Mouse (Mus musculus) heart, embryonic 10.5 days (tissue): ENCODE measurements around the gene 4930455H04Rik. TPM values are rescaled to one million over a fixed set of nuclear protein-coding genes. Genes with fewer than 3 reads are reported as not detected.

Experiments
- DNase-seq: peaks from one replicate; pipeline ENCODE4 v3.0.0-alpha.2; 2017; ENCODE audit warnings: low spot score
- H3K27ac ChIP-seq: fragments of 300-500 bp; sonication (generic); 2 replicates; pipeline ENCODE4 v1.5.1; 2016; ENCODE audit warnings: mild to moderate bottlenecking
- H3K27me3 ChIP-seq: fragments of 300-500 bp; sonication (generic); 2 replicates; pipeline ENCODE4 v1.6.1; 2016; ENCODE audit warnings: mild to moderate bottlenecking; ENCODE audit not compliant: poor library complexity, insufficient read depth, severe bottlenecking
- H3K36me3 ChIP-seq: fragments of 300-500 bp; sonication (generic); 2 replicates; pipeline ENCODE4 v1.6.1; 2016; ENCODE audit warnings: mild to moderate bottlenecking, moderate library complexity
- H3K4me1 ChIP-seq: fragments of 300-500 bp; sonication (generic); 2 replicates; pipeline ENCODE4 v1.6.1; 2016; ENCODE audit warnings: mild to moderate bottlenecking
- H3K4me3 ChIP-seq: fragments of 300-500 bp; sonication (generic); 2 replicates; pipeline ENCODE4 v1.5.1; 2016; ENCODE audit warnings: mild to moderate bottlenecking, moderate library complexity
- H3K9me3 ChIP-seq: fragments of 300-500 bp; sonication (generic); 2 replicates; pipeline ENCODE4 v1.6.1; 2016; ENCODE audit warnings: mild to moderate bottlenecking, moderate library complexity
- WGBS: fragments of 180-500 bp; shearing (Covaris S2); methylation state at CpG from one replicate; pipeline ENCODE4 v1.1.7; 2016; 5-methylcytosine and 5-hydroxymethylcytosine counted together
- polyA plus RNA-seq: library from polyadenylated mRNA; unstranded; fragments of >200 nt; fragmentation: Nextera tagmentation; extraction: Ambion mirVana; gene quantifications from 2 replicates; pipeline ENCODE4 v1.2.1, GENCODE M21; 2016

4930455H04Rik gene
- polyA plus RNA-seq, 1 experiment from 2014 or later = not detected

DNA sequence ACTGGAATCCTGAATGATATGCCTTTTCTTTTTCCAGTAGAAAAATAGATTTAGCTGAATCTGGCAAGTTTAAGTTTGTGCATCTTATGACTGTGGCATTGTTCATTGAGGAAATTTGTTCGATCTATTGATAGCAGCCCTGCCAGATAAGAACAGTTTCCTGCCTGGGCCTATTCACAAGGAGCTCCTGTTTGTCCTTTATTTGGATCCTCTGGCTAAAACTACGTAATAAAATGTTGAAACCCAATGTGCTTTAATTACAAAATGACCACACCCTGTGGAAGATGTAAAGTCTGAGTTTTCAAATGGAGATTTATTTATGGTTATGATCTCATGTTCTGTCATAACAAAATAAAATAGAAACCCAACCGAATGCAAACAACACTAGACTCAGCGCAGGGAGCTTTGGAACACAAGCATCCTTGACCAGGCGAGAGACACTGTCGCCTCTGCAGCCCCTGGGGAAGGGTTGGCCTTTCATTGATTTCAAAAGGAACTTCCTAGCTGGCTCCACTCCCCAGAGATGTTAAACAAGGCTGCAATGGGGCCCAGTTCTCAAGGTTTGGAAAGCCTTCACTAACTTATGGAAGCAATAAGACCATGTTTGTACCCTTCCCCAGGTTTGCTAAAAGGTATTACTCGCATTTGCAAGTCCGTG lies 15.7 kb upstream of the 4930455H04Rik start:
- no peak for DNase-seq
- H3K27ac ChIP-seq = no peak overlapping the region
- 76% methylated on average over 8 of the region's 8 CpGs for WGBS

DNA sequence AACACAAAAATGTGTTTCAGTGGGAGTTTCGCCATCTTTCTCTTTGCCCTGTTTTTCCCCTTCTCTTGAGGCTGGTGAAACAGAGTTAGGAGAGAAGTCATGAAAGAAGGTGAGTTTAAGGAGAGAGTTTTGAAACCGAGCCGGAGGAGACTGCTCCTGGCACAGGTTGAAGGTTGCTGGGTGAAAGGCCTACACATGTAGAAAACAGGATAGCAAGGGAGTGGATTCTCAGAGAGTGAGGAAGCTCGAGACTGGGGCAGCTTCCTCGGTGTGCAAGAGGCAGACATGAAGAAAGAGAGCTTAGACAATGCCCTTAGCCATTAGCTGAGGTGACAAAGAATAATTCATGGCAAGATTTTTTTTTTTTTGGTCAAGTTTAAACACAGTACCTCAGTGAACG lies 14.7 kb upstream of the 4930455H04Rik start:
- Histone ChIP-seq H3K9me3 (no peaks in the 10 kb centered on the region), H3K27ac (no peak overlapping the region), H3K4me1 (no peaks in the 10 kb centered on the region), H3K4me3 (no peak overlapping the region), H3K36me3 (no peaks in the 10 kb centered on the region), H3K27me3 (no peaks in the 10 kb centered on the region)
- WGBS = 82% methylated on average over 6 of the region's 6 CpGs
- no peak for DNase-seq

More for the DNA sequence above, 15.7 kb upstream of the 4930455H04Rik start:
- Histone ChIP-seq H3K9me3 (no peaks in the 10 kb centered on the region), H3K36me3 (no peaks in the 10 kb centered on the region), H3K4me1 (no peaks in the 10 kb centered on the region), H3K27me3 (no peaks in the 10 kb centered on the region), H3K4me3 (no peak overlapping the region)

DNA sequence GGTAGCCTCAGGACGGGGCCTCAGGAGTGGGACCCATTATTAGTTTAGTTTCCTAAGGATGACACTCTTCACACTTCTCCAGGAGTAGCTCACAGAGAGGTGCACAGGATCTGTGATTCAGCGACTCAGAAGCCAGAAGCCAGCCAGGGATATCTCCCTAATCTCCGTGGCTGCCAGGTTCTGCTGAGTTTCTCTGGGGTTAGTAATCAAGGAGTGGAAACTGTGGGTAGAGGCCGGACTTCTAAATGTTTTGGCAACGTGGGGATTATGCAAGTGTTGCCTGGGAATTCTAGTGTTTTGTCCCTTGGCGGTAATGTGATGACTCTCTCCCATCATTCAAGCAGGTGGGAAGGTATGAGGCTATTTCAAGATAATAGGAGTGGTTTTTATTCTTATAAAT lies 13.0 kb upstream of the 4930455H04Rik start:
- whole genome bisulfite sequencing = 59% methylated on average over 6 of the region's 6 CpGs
- no peak for DNase-seq
- no peaks in the 10 kb centered on the region for H3K36me3 ChIP-seq

DNA sequence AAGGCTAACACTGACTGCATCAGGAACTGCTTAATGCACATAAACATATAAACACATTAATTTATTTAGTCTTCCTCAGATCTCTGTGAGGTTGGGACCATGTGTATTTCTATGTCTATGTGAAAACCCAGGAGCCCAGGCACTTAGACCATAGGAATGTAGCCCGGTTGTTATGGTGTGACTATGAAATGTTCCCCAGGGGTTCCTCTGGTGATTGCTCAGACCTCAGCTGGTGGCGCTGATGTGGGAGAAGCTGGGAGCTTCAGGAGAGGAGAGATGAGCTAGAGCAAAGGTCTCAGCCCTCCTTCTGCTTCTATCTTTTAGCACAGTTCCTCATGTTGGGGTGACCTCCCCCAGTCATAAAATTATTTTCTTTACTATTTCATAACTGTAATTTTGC lies 7.7 kb upstream of the 4930455H04Rik start:
- no peak overlapping the region for H3K4me3 ChIP-seq
- 79% methylated on average over 2 of the region's 2 CpGs for WGBS
- no peaks in the 10 kb centered on the region for H3K4me1 ChIP-seq
- DNase-seq = no peak
- no peaks in the 10 kb centered on the region for H3K9me3 ChIP-seq
- H3K36me3 ChIP-seq = no peaks in the 10 kb centered on the region
- H3K27ac ChIP-seq = no peak overlapping the region
- no peaks in the 10 kb centered on the region for H3K27me3 ChIP-seq

More for the DNA sequence above, 13.0 kb upstream of the 4930455H04Rik start:
- Histone ChIP-seq H3K27me3 (no peaks in the 10 kb centered on the region), H3K4me1 (no peaks in the 10 kb centered on the region), H3K9me3 (no peaks in the 10 kb centered on the region), H3K4me3 (no peak overlapping the region), H3K27ac (no peak overlapping the region)

DNA sequence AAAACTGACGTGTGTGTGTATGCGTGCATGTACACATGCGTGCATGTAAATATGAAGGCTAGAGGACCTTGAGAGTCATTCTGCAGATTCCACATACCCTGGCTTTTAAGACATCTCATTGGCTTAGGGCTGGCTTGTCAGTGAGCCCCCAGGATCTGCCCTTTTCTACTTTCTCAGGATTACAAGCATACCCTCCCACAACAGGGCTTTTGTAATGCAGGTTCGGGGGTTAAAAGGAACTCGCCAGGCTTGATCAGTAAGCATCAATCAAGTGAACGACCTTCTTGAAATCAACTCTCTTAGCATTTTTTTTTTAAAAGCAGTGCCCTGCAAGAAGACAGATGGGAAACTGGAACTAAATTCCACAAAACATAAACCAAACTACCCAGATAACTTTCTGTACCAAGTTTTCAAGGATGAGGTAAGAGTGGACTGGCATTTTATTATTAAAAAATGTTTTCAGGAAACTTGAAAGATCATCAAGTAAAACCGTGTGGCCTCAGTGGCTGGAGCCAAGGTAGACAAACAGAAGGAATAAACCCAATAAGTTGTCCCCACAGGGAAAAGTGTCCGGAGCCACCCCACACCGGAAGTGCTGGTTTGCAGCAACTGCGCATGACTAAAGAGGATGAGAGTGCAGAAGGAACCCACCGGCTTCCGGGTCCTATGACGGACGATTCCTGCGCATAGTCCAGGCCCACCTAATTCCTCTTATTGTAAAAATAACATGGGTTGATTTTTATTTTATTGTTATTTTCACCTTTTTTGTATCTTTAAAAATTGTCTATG lies 6.5 kb upstream of the 4930455H04Rik start:
- 79% methylated on average over 15 of the region's 15 CpGs for WGBS
- Histone ChIP-seq H3K4me3 (no peak overlapping the region), H3K27me3 (no peaks in the 10 kb centered on the region), H3K4me1 (no peaks in the 10 kb centered on the region), H3K9me3 (no peaks in the 10 kb centered on the region), H3K27ac (no peak overlapping the region), H3K36me3 (no peaks in the 10 kb centered on the region)
- no peak for DNase-seq

DNA sequence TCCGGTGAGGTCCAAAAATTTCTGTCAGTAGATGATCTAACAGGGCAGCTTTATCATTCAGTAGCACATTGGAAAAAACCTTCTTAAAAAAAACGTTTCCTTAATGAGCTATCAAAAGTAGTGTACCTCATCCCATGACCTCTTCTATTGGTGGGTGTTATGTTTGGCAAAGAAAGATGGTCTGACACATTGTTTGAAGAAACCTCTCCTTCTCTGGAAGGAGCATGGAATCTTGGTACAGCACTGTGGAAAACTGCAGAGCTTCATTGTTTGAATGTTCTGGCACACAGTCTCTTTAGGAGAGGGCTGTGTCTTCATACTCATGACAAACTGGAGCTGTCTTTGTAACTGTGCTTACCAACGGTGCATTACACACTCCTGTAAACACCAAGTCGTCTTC lies 4.9 kb upstream of the 4930455H04Rik start:
- no peak overlapping the region for H3K27ac ChIP-seq
- DNase-seq = no peak
- 66% methylated on average over 4 of the region's 4 CpGs for WGBS

DNA sequence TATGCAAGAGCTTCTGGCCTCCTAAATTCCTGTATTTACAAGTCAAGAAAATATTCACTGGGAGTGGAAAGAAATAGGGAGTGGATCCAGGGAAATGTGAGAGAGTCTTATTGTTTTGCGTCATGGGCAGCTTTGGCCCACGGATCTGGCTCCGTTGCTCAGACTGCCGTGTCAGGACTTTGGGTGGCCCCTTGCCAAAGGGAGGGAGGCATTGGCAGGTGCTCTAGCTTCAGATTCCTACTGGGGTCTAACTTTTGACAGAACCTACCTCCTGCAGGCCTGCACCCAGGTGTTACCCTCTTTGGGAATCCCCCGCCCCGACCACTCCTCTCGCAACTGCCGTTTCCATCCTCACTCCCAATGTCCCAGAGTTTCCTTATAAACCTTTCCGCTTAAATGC lies 3.6 kb upstream of the 4930455H04Rik start:
- no peak for DNase-seq
- no peak overlapping the region for H3K27ac ChIP-seq
- 89% methylated on average over 9 of the region's 9 CpGs for WGBS

More for the DNA sequence above, 4.9 kb upstream of the 4930455H04Rik start:
- Histone ChIP-seq H3K9me3 (no peaks in the 10 kb centered on the region), H3K36me3 (no peaks in the 10 kb centered on the region), H3K4me3 (no peak overlapping the region), H3K4me1 (peaks cover 1% of the 10 kb centered on the region; the same call in 1 of the 2 replicates), H3K27me3 (no peaks in the 10 kb centered on the region)

DNA sequence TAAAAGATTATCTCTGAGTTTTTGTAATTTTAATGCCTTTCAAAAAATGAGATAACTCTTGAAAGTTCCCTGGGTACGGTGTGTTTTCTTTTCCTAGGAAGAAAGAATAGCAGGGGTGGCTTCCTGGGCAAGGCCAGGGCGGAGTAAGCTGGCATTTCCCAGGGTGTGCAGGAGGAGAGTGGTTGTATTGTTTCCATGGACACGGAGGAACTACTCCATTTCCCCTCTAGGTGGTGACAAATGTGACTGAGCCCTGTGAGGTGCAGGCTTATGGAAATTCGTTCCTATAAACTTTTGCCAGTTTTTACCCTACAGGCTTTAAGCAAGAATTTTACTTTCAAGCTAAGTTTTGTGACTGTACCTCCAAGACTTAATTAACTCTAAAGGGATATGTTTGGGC lies 1.8 kb upstream of the 4930455H04Rik start:
- peaks cover 5% of the 10 kb centered on the region for H3K4me1 ChIP-seq
- H3K27me3 ChIP-seq = no peaks in the 10 kb centered on the region
- no peak overlapping the region for H3K4me3 ChIP-seq
- DNase-seq = no peak
- H3K36me3 ChIP-seq = no peaks in the 10 kb centered on the region
- H3K9me3 ChIP-seq = no peaks in the 10 kb centered on the region
- 31% methylated on average over 4 of the region's 4 CpGs for WGBS
- no peak overlapping the region for H3K27ac ChIP-seq

More for the DNA sequence above, 3.6 kb upstream of the 4930455H04Rik start:
- Histone ChIP-seq H3K27me3 (no peaks in the 10 kb centered on the region), H3K4me1 (peaks cover 5% of the 10 kb centered on the region), H3K36me3 (no peaks in the 10 kb centered on the region), H3K9me3 (no peaks in the 10 kb centered on the region), H3K4me3 (no peak overlapping the region)

DNA sequence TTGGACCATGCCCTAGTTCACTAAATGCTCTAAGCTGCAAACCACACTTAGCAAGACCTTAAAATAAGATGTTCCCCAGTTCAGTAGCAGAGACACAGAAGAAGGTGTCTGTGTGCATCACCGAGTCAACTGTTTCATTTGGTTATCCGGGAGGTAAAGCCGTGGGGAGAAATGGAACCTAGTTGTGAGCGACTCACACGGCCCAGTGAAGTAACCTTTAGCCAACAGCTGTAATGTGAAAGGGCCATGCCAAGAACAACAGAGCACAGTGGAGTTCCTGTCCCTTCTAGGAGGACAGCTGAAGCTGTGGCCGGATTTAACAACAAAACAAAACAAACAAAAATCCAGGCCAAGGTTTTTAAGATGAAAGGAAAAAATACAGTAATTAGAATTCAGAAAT lies 1.3 kb upstream of the 4930455H04Rik start:
- DNase-seq = no peak
- 57% methylated on average over 6 of the region's 6 CpGs for WGBS
- Histone ChIP-seq H3K36me3 (no peaks in the 10 kb centered on the region), H3K27ac (peak overlapping the region; percentile 47; the same call in 1 of the 2 replicates), H3K27me3 (no peaks in the 10 kb centered on the region), H3K9me3 (no peaks in the 10 kb centered on the region), H3K4me3 (peak overlapping the region; percentile 5; the same call in 1 of the 2 replicates), H3K4me1 (peaks cover 5% of the 10 kb centered on the region)

DNA sequence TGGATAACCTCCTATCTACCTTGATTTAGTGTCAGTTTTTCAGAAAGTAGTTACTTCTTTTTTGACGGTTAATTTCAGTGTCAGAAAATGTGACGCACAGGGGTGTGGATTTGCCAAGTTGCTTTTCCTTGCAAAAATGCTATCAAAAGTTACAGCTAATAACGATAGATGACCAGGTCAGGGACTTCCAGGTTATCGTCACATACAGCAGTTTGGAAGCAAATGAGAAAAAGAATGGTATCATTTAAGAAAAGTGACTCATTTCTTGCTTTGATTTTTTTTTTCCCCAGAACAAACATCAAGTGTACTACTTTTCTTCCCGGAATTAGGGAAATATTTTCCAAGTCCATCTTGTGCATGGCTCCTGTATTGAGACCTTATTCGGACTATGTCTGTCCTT lies 631 bp upstream of the 4930455H04Rik start:
- H3K27me3 ChIP-seq = no peaks in the 10 kb centered on the region
- WGBS = 81% methylated on average over 6 of the region's 6 CpGs
- no peaks in the 10 kb centered on the region for H3K36me3 ChIP-seq
- H3K4me3 ChIP-seq = peak overlapping the region; percentile 5; the same call in 1 of the 2 replicates
- peaks cover 5% of the 10 kb centered on the region for H3K4me1 ChIP-seq
- H3K27ac ChIP-seq = no peak overlapping the region
- no peaks in the 10 kb centered on the region for H3K9me3 ChIP-seq
- DNase-seq = no peak

DNA sequence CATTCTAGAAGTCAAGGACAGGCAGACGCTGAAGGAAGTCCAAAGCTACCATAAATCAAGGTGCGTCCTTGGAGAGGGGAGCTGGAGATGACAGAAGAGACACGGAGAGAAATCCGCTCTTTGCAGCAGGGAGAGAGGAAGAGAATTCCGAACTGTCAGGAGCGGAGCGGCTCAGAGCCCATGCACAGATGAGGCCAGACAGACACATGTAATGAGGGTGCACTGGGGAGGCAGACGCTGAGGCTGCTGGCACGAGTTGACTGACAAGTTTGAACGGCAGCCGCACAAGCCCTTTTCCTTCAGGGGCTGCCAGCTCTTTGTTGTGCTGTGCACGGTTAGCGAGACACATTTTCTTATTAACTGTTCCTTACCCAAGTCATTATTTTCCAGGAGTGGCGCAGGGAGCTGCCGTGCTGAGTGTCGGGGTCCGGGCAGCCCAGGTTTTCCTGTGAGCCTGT lies 502 bp downstream of the 4930455H04Rik start, which contains the start of gene Palmd:
Palmd (minus strand) TSS at position 448 of the 458 bp plus-strand sequence.
- peak within 1 kb of the TSS; percentile 61 for H3K4me3 ChIP-seq

DNA sequence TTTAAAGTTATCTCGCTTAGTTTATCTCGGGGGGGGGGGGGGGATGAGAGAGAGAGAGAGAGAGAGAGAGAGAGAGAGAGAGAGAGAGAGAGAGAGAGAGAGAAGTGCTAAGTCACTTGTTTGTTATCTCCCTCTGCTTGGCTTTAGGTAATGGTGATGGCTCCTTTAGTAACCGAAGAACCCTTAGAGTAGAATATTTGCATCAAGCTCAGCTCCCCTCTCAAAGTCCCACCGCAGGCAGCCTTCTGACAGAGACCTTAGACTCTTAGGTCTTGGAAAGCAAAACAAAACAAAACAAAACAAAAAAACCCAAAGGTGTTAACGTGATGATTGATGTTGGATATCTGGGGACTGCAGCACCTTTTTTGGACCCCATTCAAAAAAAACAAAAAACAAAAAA lies 936 bp downstream of the 4930455H04Rik start:
- WGBS = 10% methylated on average over 5 of the region's 5 CpGs
- Histone ChIP-seq H3K27ac (peak overlapping the region; percentile 74), H3K27me3 (no peaks in the 10 kb centered on the region), H3K9me3 (no peaks in the 10 kb centered on the region), H3K4me1 (peaks cover 5% of the 10 kb centered on the region), H3K4me3 (peak overlapping the region; percentile 61), H3K36me3 (no peaks in the 10 kb centered on the region)
- no peak for DNase-seq

More for the DNA sequence above, 502 bp downstream of the 4930455H04Rik start, which contains the start of gene Palmd:
- 4% methylated on average over 17 of the region's 17 CpGs for WGBS
- no peaks in the 10 kb centered on the region for H3K27me3 ChIP-seq
- H3K4me1 ChIP-seq = peaks cover 5% of the 10 kb centered on the region
- peak within 1 kb of the TSS; percentile 74 for H3K27ac ChIP-seq
- no peak for DNase-seq
- no peaks in the 10 kb centered on the region for H3K9me3 ChIP-seq
- H3K36me3 ChIP-seq = no peaks in the 10 kb centered on the region

DNA sequence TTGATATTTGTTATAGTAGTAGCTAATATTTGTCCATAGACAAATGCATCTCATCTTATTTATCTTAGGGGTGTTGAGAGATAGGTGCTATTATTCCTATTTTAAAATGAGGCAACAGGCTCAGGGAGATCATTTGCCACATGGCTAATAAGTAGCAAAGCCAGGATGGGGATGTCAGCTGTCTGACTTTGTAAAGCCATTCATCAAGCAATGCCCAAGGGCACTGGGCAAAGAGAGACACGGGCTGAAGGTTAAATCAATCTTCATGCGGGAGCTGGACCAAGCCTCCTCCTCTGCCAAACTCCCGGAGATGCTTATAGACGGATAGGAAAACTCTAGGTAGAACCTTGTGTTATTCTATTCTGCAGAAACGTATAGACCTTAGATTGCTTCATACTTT lies 1.7 kb downstream of the 4930455H04Rik start:
- no peaks in the 10 kb centered on the region for H3K27me3 ChIP-seq
- H3K9me3 ChIP-seq = no peaks in the 10 kb centered on the region
- H3K36me3 ChIP-seq = no peaks in the 10 kb centered on the region
- H3K4me1 ChIP-seq = peaks cover 5% of the 10 kb centered on the region
- 82% methylated on average over 5 of the region's 5 CpGs for WGBS
- H3K27ac ChIP-seq = no peak overlapping the region
- DNase-seq = no peak
- no peak overlapping the region for H3K4me3 ChIP-seq
